Mouse (Mus musculus): Measurements from ENCODE around the gene Nrp2. TPM values are rescaled to one million over a fixed set of nuclear protein-coding genes. Genes with fewer than 3 reads are reported as not detected.

Gene Nrp2
- polyA plus RNA-seq, 2 experiments from 2014 or later: 0.38 to 0.61 TPM

- ATAC-seq: no peak
Measured at GRCm38 (mm10) chr1:62823549-62824195, 120.6 kb downstream of the Nrp2 start.

GRCm38 (mm10) chr1:62825822-62826765 is 123.0 kb downstream of the Nrp2 start:
- no peak for ATAC-seq

- ATAC-seq: no peak
Measured at GRCm38 (mm10) chr1:62827316-62827715, 124.2 kb downstream of the Nrp2 start.

GRCm38 (mm10) chr1:62828156-62828555 is 125.1 kb downstream of the Nrp2 start:
- ATAC-seq: no peak

- ATAC-seq: no peak
Measured at GRCm38 (mm10) chr1:62829690-62830417, 126.8 kb downstream of the Nrp2 start.

GRCm38 (mm10) chr1:62830418-62830769 is 127.3 kb downstream of the Nrp2 start:
- no peak for ATAC-seq

- no peak for ATAC-seq
Measured at GRCm38 (mm10) chr1:62831725-62832455, 128.8 kb downstream of the Nrp2 start.

- ATAC-seq: no peak
Measured at GRCm38 (mm10) chr1:62833356-62833755, 130.3 kb downstream of the Nrp2 start.

GRCm38 (mm10) chr1:62834443-62835185 is 131.5 kb downstream of the Nrp2 start:
- ATAC-seq: no peak

- no peak for ATAC-seq
Measured at GRCm38 (mm10) chr1:62838083-62838482, 135.0 kb downstream of the Nrp2 start.

- no peak for ATAC-seq
Measured at GRCm38 (mm10) chr1:62838631-62839030, 135.5 kb downstream of the Nrp2 start.

GRCm38 (mm10) chr1:62843215-62843614 is 140.1 kb downstream of the Nrp2 start:
- no peak for ATAC-seq

GRCm38 (mm10) chr1:62850990-62851940 is 148.2 kb downstream of the Nrp2 start:
- ATAC-seq: no peak

- ATAC-seq: no peak
Measured at GRCm38 (mm10) chr1:62853362-62853761, 150.3 kb downstream of the Nrp2 start.

- no peak for ATAC-seq
Measured at GRCm38 (mm10) chr1:62853996-62854395, 150.9 kb downstream of the Nrp2 start.

GRCm38 (mm10) chr1:62859098-62859497 is 156.0 kb downstream of the Nrp2 start:
- ATAC-seq: no peak

GRCm38 (mm10) chr1:62859556-62860300 is 156.6 kb downstream of the Nrp2 start:
- no peak for ATAC-seq

GRCm38 (mm10) chr1:62860327-62860726 is 157.2 kb downstream of the Nrp2 start:
- no peak for ATAC-seq

- no peak for ATAC-seq
Measured at GRCm38 (mm10) chr1:62860788-62861187, 157.7 kb downstream of the Nrp2 start.

Data from CD4-positive, CD25-positive, alpha-beta regulatory T cell, adult 4 months (primary cell).